Mouse (Mus musculus): Measurements from ENCODE around the gene Nfya. TPM values are rescaled to one million over a fixed set of nuclear protein-coding genes. Genes with fewer than 3 reads are reported as not detected.
"Not testable (repeated sequence)": the region's sequence is repeated elsewhere in the genome, so short reads cannot be mapped to it uniquely, and the experiment has no call there.

Gene Nfya
- polyA plus RNA-seq, 1 experiment from 2014 or later: 26.5 TPM

- H3K9ac ChIP-seq (replicated peaks; ENCODE audit: low read depth, low read length); H3K36me3 ChIP-seq (ENCODE audit: control insufficient read depth, insufficient read depth, low read length); ATAC-seq (ENCODE audit: insufficient number of reproducible peaks, insufficient read depth, low FRiP score, low read depth); H3K27me3 ChIP-seq (ENCODE audit: control insufficient read depth, insufficient read depth, low read length); H3K9me3 ChIP-seq (ENCODE audit: control insufficient read depth, low read depth, low read length); H3K4me3 ChIP-seq (ENCODE audit: low read depth, low read length); H3K27ac ChIP-seq (ENCODE audit: low read length); H3K4me2 ChIP-seq (replicated peaks; ENCODE audit: low read depth, low read length); H3K4me1 ChIP-seq (ENCODE audit: control insufficient read depth, insufficient read depth, low read length): not testable (repeated sequence)
- WGBS: 84% methylated on average over 7 of the region's 7 CpGs
Measured at GRCm38 (mm10) chr17:48352976-48353375, 56.7 kb downstream of the Nfya start.

GRCm38 (mm10) chr17:48350681-48351193 lies 59.0 kb downstream of the Nfya start:
- Histone ChIP-seq H3K4me3 (ENCODE audit: low read depth, low read length) (no peak overlapping the region), H3K27me3 (ENCODE audit: control insufficient read depth, insufficient read depth, low read length) (no peaks in the 10 kb centered on the region), H3K36me3 (ENCODE audit: control insufficient read depth, insufficient read depth, low read length) (no peaks in the 10 kb centered on the region), H3K9ac (replicated peaks; ENCODE audit: low read depth, low read length) (no peak overlapping the region), H3K4me1 (ENCODE audit: control insufficient read depth, insufficient read depth, low read length) (no peaks in the 10 kb centered on the region), H3K27ac (ENCODE audit: low read length) (no peak overlapping the region), H3K4me2 (replicated peaks; ENCODE audit: low read depth, low read length) (no peak overlapping the region), H3K9me3 (ENCODE audit: control insufficient read depth, low read depth, low read length) (no peaks in the 10 kb centered on the region)
- WGBS: 79% methylated on average over 5 of the region's 5 CpGs
- no peak for ATAC-seq (ENCODE audit: insufficient number of reproducible peaks, insufficient read depth, low FRiP score, low read depth)

- 71% methylated on average over 2 of the region's 2 CpGs for WGBS
- no peak overlapping the region for H3K9ac ChIP-seq (replicated peaks; ENCODE audit: low read depth, low read length)
Measured at GRCm38 (mm10) chr17:48347287-48347686, 62.4 kb downstream of the Nfya start.

GRCm38 (mm10) chr17:48346834-48347233 lies 62.9 kb downstream of the Nfya start:
- ATAC-seq (ENCODE audit: insufficient number of reproducible peaks, insufficient read depth, low FRiP score, low read depth): no peak
- Histone ChIP-seq H3K9ac (replicated peaks; ENCODE audit: low read depth, low read length) (no peak overlapping the region), H3K27ac (ENCODE audit: low read length) (no peak overlapping the region), H3K4me2 (replicated peaks; ENCODE audit: low read depth, low read length) (no peak overlapping the region), H3K4me1 (ENCODE audit: control insufficient read depth, insufficient read depth, low read length) (no peaks in the 10 kb centered on the region), H3K36me3 (ENCODE audit: control insufficient read depth, insufficient read depth, low read length) (no peaks in the 10 kb centered on the region), H3K4me3 (ENCODE audit: low read depth, low read length) (no peak overlapping the region), H3K27me3 (ENCODE audit: control insufficient read depth, insufficient read depth, low read length) (no peaks in the 10 kb centered on the region), H3K9me3 (ENCODE audit: control insufficient read depth, low read depth, low read length) (no peaks in the 10 kb centered on the region)
- WGBS: 61% methylated on average over 4 of the region's 4 CpGs

More at GRCm38 (mm10) chr17:48347287-48347686, 62.4 kb downstream of the Nfya start:
- ATAC-seq (ENCODE audit: insufficient number of reproducible peaks, insufficient read depth, low FRiP score, low read depth): no peak
- H3K9me3 ChIP-seq (ENCODE audit: control insufficient read depth, low read depth, low read length): no peaks in the 10 kb centered on the region
- H3K27me3 ChIP-seq (ENCODE audit: control insufficient read depth, insufficient read depth, low read length): no peaks in the 10 kb centered on the region
- no peak overlapping the region for H3K27ac ChIP-seq (ENCODE audit: low read length)
- H3K4me2 ChIP-seq (replicated peaks; ENCODE audit: low read depth, low read length): no peak overlapping the region
- H3K4me3 ChIP-seq (ENCODE audit: low read depth, low read length): no peak overlapping the region
- no peaks in the 10 kb centered on the region for H3K36me3 ChIP-seq (ENCODE audit: control insufficient read depth, insufficient read depth, low read length)
- no peaks in the 10 kb centered on the region for H3K4me1 ChIP-seq (ENCODE audit: control insufficient read depth, insufficient read depth, low read length)

GRCm38 (mm10) chr17:48346231-48346630 lies 63.5 kb downstream of the Nfya start, which contains the start of gene Trem2:
TSS of gene Trem2 (plus strand) at chr17:48346401.
- WGBS: 71% methylated on average over 5 of the region's 5 CpGs
- Histone ChIP-seq H3K9ac (replicated peaks; ENCODE audit: low read depth, low read length) (no peak within 1 kb of the TSS), H3K36me3 (ENCODE audit: control insufficient read depth, insufficient read depth, low read length) (no peaks in the 10 kb centered on the region), H3K4me1 (ENCODE audit: control insufficient read depth, insufficient read depth, low read length) (no peaks in the 10 kb centered on the region), H3K27me3 (ENCODE audit: control insufficient read depth, insufficient read depth, low read length) (no peaks in the 10 kb centered on the region), H3K4me3 (ENCODE audit: low read depth, low read length) (no peak within 1 kb of the TSS), H3K27ac (ENCODE audit: low read length) (no peak within 1 kb of the TSS), H3K4me2 (replicated peaks; ENCODE audit: low read depth, low read length) (no peak within 1 kb of the TSS), H3K9me3 (ENCODE audit: control insufficient read depth, low read depth, low read length) (no peaks in the 10 kb centered on the region)
- ATAC-seq (ENCODE audit: insufficient number of reproducible peaks, insufficient read depth, low FRiP score, low read depth): no peak

- H3K27ac ChIP-seq (ENCODE audit: low read length): no peak overlapping the region
- H3K36me3 ChIP-seq (ENCODE audit: control insufficient read depth, insufficient read depth, low read length): no peaks in the 10 kb centered on the region
- no peak overlapping the region for H3K9ac ChIP-seq (replicated peaks; ENCODE audit: low read depth, low read length)
- H3K4me3 ChIP-seq (ENCODE audit: low read depth, low read length): no peak overlapping the region
- H3K4me2 ChIP-seq (replicated peaks; ENCODE audit: low read depth, low read length): no peak overlapping the region
- no peaks in the 10 kb centered on the region for H3K4me1 ChIP-seq (ENCODE audit: control insufficient read depth, insufficient read depth, low read length)
- ATAC-seq (ENCODE audit: insufficient number of reproducible peaks, insufficient read depth, low FRiP score, low read depth): no peak
- no peaks in the 10 kb centered on the region for H3K27me3 ChIP-seq (ENCODE audit: control insufficient read depth, insufficient read depth, low read length)
- WGBS: 83% methylated on average over 4 of the region's 4 CpGs
- H3K9me3 ChIP-seq (ENCODE audit: control insufficient read depth, low read depth, low read length): no peaks in the 10 kb centered on the region
Measured at GRCm38 (mm10) chr17:48345824-48346223, 63.9 kb downstream of the Nfya start.

- Histone ChIP-seq H3K27me3 (ENCODE audit: control insufficient read depth, insufficient read depth, low read length) (no peaks in the 10 kb centered on the region), H3K4me3 (ENCODE audit: low read depth, low read length) (no peak overlapping the region), H3K36me3 (ENCODE audit: control insufficient read depth, insufficient read depth, low read length) (no peaks in the 10 kb centered on the region), H3K9ac (replicated peaks; ENCODE audit: low read depth, low read length) (no peak overlapping the region), H3K4me1 (ENCODE audit: control insufficient read depth, insufficient read depth, low read length) (no peaks in the 10 kb centered on the region), H3K27ac (ENCODE audit: low read length) (no peak overlapping the region), H3K9me3 (ENCODE audit: control insufficient read depth, low read depth, low read length) (no peaks in the 10 kb centered on the region), H3K4me2 (replicated peaks; ENCODE audit: low read depth, low read length) (no peak overlapping the region)
- ATAC-seq (ENCODE audit: insufficient number of reproducible peaks, insufficient read depth, low FRiP score, low read depth): no peak
- WGBS: 88% methylated on average over 2 of the region's 2 CpGs
Measured at GRCm38 (mm10) chr17:48343065-48343464, 66.6 kb downstream of the Nfya start.

GRCm38 (mm10) chr17:48341947-48342346 lies 67.8 kb downstream of the Nfya start:
- Histone ChIP-seq H3K36me3 (ENCODE audit: control insufficient read depth, insufficient read depth, low read length) (no peaks in the 10 kb centered on the region), H3K9ac (replicated peaks; ENCODE audit: low read depth, low read length) (no peak overlapping the region), H3K27ac (ENCODE audit: low read length) (no peak overlapping the region), H3K4me2 (replicated peaks; ENCODE audit: low read depth, low read length) (no peak overlapping the region), H3K4me3 (ENCODE audit: low read depth, low read length) (no peak overlapping the region), H3K27me3 (ENCODE audit: control insufficient read depth, insufficient read depth, low read length) (no peaks in the 10 kb centered on the region), H3K4me1 (ENCODE audit: control insufficient read depth, insufficient read depth, low read length) (no peaks in the 10 kb centered on the region), H3K9me3 (ENCODE audit: control insufficient read depth, low read depth, low read length) (no peaks in the 10 kb centered on the region)
- no peak for ATAC-seq (ENCODE audit: insufficient number of reproducible peaks, insufficient read depth, low FRiP score, low read depth)
- WGBS: 62% methylated on average over 3 of the region's 3 CpGs

GRCm38 (mm10) chr17:48340267-48340666 lies 69.4 kb downstream of the Nfya start:
- Histone ChIP-seq H3K27ac (ENCODE audit: low read length) (no peak overlapping the region), H3K4me2 (replicated peaks; ENCODE audit: low read depth, low read length) (no peak overlapping the region), H3K9me3 (ENCODE audit: control insufficient read depth, low read depth, low read length) (no peaks in the 10 kb centered on the region), H3K4me3 (ENCODE audit: low read depth, low read length) (no peak overlapping the region), H3K9ac (replicated peaks; ENCODE audit: low read depth, low read length) (no peak overlapping the region), H3K36me3 (ENCODE audit: control insufficient read depth, insufficient read depth, low read length) (no peaks in the 10 kb centered on the region), H3K27me3 (ENCODE audit: control insufficient read depth, insufficient read depth, low read length) (no peaks in the 10 kb centered on the region), H3K4me1 (ENCODE audit: control insufficient read depth, insufficient read depth, low read length) (no peaks in the 10 kb centered on the region)
- ATAC-seq (ENCODE audit: insufficient number of reproducible peaks, insufficient read depth, low FRiP score, low read depth): no peak
- 68% methylated on average over 1 of the region's 1 CpGs for WGBS

All from stomach, embryonic 14.5 days (tissue).